Mouse (Mus musculus) olfactory bulb, adult 2 months (tissue): ENCODE results near the gene Tom1l2. TPM values are rescaled to one million over a fixed set of nuclear protein-coding genes. Genes with fewer than 3 reads are reported as not detected.
A peak's percentile ranks its signal among the peaks of the same experiment; 100 is the strongest.

Source experiments
- H3K27ac ChIP-seq: fragments of 200-500 bp; 2 replicates; pipeline ENCODE4 v1.5.1; 2012; ENCODE audit warnings: low read depth, low read length; ENCODE audit not compliant: insufficient read depth
- H3K4me1 ChIP-seq: fragments of 200-500 bp; 2 replicates; pipeline ENCODE4 v1.6.1; 2012; ENCODE audit warnings: low read length; ENCODE audit not compliant: control insufficient read depth, insufficient read depth
- H3K4me3 ChIP-seq: fragments of 200-500 bp; 2 replicates; pipeline ENCODE4 v1.5.1; 2012; ENCODE audit warnings: mild to moderate bottlenecking, low read depth, low read length, moderate library complexity; ENCODE audit not compliant: insufficient read depth
- CTCF ChIP-seq: fragments of 200-500 bp; IDR thresholded peaks from 2 replicates; pipeline ENCODE4 v1.5.1; 2012; ENCODE audit warnings: low read depth, mild to moderate bottlenecking, low read length, moderate library complexity; ENCODE audit not compliant: insufficient read depth
- POLR2A ChIP-seq: fragments of 200-500 bp; IDR thresholded peaks from 2 replicates; pipeline ENCODE4 v1.6.1; 2012; ENCODE audit warnings: mild to moderate bottlenecking, low read depth, low read length, moderate library complexity; ENCODE audit not compliant: insufficient read depth
- WGBS: fragments of 180-500 bp; shearing (Covaris S2); methylation state at CpG from one replicate; pipeline ENCODE4 v1.1.7; 2018; 5-methylcytosine and 5-hydroxymethylcytosine counted together
- polyA plus RNA-seq: library from polyadenylated mRNA; stranded (reverse); fragments of >200 nt; gene quantifications from 2 replicates; pipeline ENCODE4 v1.2.4, GENCODE M21; 2012; ENCODE audit warnings: low replicate concordance; ENCODE audit not compliant: missing spikeins, insufficient read depth, insufficient read length

Tom1l2 gene
- polyA plus RNA-seq, result 119 TPM in 1 of 2 replicates, not detected in the other

DNA sequence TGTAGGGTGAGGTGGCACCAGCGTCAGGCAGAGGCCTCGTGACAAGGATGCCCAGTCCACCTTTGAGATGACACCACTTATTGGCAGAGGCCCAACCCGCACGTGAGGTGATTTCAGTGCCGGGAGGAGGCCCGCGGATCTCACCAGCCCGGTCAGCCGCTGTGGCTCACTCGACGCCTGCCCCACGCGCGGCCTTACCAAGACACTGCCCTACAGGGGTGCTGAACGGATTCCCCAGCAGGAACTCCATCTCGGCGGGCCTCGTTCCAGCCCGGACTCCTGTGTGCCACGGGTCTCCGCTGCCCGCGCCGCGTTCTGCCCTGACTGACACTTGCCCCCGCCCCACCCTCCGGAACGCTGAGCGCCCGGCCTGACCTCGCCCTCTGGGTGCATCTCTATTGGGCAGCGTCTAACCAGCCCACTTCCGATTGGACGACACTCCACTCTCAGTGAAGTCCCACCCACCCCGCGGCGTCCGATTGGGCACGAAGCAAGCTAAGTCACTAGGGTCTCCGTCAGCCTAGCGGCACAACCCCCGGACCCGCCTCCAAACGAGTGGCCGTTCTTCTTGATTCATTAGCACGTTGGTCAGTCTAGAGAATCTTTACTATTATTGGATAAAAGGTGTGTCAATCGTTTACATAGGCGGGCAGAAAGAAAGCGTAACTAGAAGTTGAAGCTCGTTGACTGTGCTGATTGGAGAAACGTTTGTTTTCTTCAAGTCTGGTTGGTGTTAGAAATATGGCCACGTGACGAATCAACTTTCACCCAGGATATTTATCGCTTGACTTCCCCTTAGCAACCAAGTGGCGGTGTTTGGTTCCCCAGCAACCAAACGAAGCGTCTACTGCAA is at the start of gene Tom1l2, which contains the start of gene Drc3:
Tom1l2 (minus strand) TSS at position 347 of the 853 bp plus-strand sequence.
Drc3 (plus strand) TSS at position 771 of the 853 bp plus-strand sequence.
- Histone ChIP-seq H3K4me1 (peaks cover 5% of the 10 kb centered on the region), H3K27ac (peak within 1 kb of the TSS; percentile 80), H3K4me3 (peak within 1 kb of the TSS; percentile 84)
- WGBS, result under 1% methylated on average over 57 of the region's 57 CpGs
- no peak for TF ChIP-seq CTCF
- peak; percentile 63; the same call in 1 of the 2 replicates for TF ChIP-seq POLR2A

DNA sequence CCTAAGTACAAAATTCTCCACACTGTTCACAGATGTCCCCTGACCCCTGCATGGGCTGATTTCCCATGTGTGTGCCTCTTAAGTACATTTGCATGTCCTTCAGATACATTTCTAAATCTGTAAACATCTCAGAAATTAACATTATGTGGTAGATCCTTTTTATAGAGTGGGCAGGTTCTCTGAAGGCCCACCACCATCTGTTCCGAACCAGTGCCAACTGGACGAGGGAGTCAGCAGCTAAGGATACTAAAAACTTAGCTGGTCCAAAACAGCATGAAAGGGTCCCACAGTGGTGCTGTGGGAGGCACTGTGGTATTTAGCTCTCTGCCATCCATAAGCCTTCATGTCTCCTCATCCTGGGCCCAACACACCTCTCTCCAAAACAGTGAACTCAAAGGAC is 44.5 kb upstream of the Tom1l2 start:
- Histone ChIP-seq H3K27ac (no peak overlapping the region), H3K4me3 (no peak overlapping the region), H3K4me1 (0 out of 2 replicates have a peak, but pooled peaks cover 2% of the 10 kb centered on the region)
- WGBS, result 76% methylated on average over 2 of the region's 2 CpGs
- TF ChIP-seq CTCF, result no peak
- no peak for TF ChIP-seq POLR2A

DNA sequence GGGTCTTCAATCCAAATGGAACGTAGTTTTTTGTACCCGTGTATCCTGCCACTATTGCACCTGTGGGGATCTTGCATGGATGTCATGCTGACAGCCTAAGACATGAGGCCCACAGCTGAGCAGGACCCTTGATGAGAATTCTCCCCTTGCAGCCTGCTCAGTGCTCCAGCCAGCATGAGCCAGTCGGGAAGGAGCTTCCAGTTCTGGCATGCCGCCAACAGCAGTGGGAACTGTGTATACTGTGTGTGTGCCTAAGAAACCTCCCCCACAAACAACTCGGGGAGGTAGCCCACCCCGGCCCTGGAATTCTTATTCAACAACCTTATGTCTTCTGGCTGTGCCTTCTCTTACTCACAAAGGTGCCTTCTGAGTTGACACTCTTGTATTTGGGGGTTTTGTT is 43.8 kb upstream of the Tom1l2 start:
- TF ChIP-seq CTCF (no peak), POLR2A (no peak)
- Histone ChIP-seq H3K4me3 (no peak overlapping the region), H3K27ac (no peak overlapping the region), H3K4me1 (0 out of 2 replicates have a peak, but pooled peaks cover 2% of the 10 kb centered on the region)
- 33% methylated on average over 6 of the region's 6 CpGs for WGBS

DNA sequence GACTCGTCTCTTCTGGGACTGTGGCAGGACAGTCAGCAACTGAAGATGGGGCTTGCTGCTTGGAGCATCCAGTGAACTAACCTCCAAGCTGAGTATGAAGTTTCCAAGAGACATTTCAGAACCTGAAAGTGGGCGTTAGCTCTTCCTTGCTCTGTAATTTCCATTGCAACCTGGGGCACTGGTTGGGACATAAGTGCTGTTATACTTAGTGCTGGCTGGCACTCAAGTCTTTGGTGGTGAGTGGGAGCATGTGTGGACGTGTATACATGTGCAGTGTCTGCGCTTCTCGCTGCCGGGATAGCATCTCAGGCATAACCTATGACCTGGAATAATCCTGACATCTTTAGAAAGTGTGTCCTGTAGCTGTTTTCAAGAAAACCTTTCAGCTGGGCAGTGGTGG is 38.6 kb upstream of the Tom1l2 start:
- TF ChIP-seq CTCF (no peak), POLR2A (no peak)
- Histone ChIP-seq H3K4me1 (no peaks in the 10 kb centered on the region), H3K27ac (no peak overlapping the region), H3K4me3 (no peak overlapping the region)
- 85% methylated on average over 6 of the region's 6 CpGs for whole genome bisulfite sequencing

DNA sequence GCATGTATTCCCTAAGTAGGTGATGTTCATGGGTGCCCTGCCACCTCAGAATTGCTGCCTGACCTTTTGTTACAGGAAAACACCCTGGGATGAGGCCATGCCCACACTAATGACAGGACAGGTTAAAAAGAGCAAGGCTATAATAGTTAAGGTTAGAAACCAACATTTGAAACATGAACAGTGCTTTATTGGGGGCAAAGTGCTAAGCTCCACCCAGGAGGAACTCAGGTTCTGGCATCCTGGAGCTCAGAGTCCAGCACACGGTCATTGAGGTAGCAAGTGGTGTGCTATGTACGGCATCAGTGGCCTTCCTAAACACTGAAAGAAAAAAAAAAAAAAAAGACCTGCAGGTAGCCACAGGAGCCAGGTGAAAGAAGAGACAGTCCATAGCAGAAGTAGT is 35.2 kb upstream of the Tom1l2 start:
- H3K4me3 ChIP-seq, result no peak overlapping the region
- WGBS, result 96% methylated on average over 2 of the region's 2 CpGs
- no peak for TF ChIP-seq CTCF
- no peak for TF ChIP-seq POLR2A

DNA sequence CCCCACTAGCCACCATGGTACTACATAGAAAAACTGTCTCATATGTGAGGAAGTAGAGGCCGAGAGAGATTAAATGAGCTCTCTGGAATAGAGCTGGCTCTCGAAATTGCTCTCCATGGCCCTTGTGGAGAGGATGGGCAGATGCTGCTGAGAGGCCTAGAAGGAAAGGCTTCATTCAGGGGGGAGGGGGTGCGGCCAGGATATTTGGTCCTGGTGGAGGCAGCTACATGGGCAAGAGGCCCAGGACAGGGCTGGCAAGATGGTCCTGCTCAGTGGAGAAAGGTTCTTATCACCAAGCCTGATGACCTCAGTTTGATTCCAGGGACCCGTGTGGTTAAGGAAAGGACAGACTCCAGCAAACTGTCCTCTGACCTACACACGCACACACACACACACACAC is 33.2 kb upstream of the Tom1l2 start:
- no peak for TF ChIP-seq CTCF
- no peak for TF ChIP-seq POLR2A
- H3K4me1 ChIP-seq, result peaks cover 12% of the 10 kb centered on the region
- H3K27ac ChIP-seq, result no peak overlapping the region
- H3K4me3 ChIP-seq, result no peak overlapping the region
- 82% methylated on average over 5 of the region's 5 CpGs for WGBS

More for the DNA sequence above, 35.2 kb upstream of the Tom1l2 start:
- Histone ChIP-seq H3K27ac (no peak overlapping the region), H3K4me1 (peaks cover 12% of the 10 kb centered on the region)

DNA sequence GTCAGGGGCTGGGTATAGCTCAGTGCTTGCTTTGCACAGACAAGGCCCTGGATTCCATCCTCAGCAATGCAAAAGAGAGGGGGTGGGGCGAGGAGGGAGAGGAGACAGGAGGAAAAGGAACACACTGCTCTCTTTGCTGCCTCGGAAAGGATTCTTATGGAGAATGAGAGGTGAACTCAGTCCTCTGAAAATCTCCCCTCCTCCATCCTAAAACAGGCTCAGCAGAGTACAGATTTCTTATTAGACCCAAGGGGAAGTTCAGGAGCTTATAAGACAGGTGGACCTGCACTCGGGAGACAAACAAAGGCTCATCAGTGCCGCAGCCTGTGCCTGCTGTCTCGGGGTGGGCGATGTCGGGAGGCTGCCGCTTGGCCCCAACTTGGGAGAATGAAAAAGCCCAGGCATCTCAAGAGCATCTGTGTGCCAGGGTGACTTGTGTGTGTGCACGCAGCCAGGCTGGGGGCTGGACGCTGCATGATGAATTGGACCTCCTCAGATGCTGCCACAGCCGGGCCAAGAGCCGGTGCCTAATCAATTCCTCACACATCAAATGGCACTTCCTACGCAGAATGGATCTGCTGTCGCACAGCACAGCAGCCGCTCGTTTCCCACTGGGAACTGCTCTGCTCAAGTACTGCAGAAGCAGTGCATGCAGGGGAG is 32.2 kb upstream of the Tom1l2 start:
- 6% methylated on average over 16 of the region's 16 CpGs for WGBS
- TF ChIP-seq POLR2A (no peak), CTCF (no peak)
- Histone ChIP-seq H3K4me3 (peak overlapping the region; percentile 1; the same call in 1 of the 2 replicates), H3K27ac (peak overlapping the region; percentile 10), H3K4me1 (peaks cover 12% of the 10 kb centered on the region)

DNA sequence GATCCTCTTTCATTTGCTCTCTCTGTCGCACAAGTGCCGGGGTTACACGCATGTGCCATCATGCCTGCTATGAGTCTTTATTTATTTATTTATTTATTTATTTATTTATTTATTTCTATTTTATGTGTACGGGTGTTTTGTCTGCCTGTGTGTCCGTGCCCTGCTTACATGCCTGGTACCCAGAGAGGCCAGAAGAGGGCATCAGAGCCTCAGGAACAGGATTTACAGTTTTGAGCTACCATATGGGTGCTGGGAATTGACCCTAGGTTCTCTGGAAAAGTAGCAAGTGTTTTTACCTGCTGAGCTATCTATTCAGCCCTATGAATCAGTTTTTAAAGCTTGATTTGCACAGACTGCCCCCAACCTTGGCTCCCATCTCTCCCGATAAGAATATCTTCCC is 30.8 kb upstream of the Tom1l2 start:
- 95% methylated on average over 6 of the region's 6 CpGs for WGBS
- no peak overlapping the region for H3K27ac ChIP-seq
- H3K4me3 ChIP-seq, result no peak overlapping the region
- TF ChIP-seq CTCF (no peak), POLR2A (no peak)
- H3K4me1 ChIP-seq, result peaks cover 12% of the 10 kb centered on the region

DNA sequence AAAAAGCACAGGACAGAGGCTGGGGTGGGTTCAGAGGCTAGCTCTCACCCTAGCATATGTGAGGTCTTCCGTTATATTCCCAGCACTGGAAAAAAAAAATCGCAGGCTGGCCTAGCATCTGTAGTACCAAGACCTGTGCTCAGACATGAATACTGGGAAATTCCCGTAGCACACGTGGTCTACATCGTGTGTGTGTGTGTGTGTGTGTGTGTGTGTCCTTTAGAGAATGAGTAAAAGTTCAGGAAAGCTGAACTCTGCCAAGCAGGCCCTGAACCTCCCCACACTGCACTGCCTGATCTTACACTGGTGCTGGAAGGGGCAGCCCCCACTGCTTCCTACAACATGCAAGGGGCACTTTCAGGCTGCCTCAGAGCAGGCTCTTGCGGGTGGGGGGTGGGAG is 21.8 kb upstream of the Tom1l2 start:
- Histone ChIP-seq H3K27ac (no peak overlapping the region), H3K4me3 (no peak overlapping the region), H3K4me1 (no peaks in the 10 kb centered on the region)
- 76% methylated on average over 6 of the region's 6 CpGs for WGBS
- TF ChIP-seq CTCF (no peak), POLR2A (no peak)
